Mouse (Mus musculus) thymus, postnatal 36 days (tissue): ENCODE measurements around the gene Cryz.
"Not testable (repeated sequence)": the region's sequence is repeated elsewhere in the genome, so short reads cannot be mapped to it uniquely, and the experiment has no call there.

Experiments used
- DNase-seq, 2 experiments: peaks; one replicate each; pipeline ENCODE4 v3.0.0; 2022; ENCODE audit warnings: mixed read lengths in 2 of 2

Cryz gene

DNA sequence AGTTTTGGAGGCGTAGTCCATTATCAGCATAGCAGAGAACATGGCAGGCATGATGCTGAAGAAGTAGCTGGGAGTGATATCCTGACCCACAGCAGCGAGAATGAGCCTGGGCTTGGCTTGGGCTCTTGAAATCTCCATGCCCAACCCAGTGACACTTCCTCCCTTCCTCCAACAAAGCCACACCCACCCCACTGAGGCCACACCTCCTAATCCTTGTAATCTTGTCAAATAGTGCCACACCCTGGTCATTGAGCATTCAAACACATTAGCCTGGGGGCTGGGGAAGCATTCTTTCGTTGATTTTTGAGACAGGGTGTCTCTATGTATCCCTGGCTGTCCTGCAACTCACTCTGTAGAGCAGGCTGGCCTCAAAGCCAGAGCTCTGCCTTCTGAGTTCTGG lies 15.4 kb downstream of the Cryz start:
- no peak for DNase-seq

DNA sequence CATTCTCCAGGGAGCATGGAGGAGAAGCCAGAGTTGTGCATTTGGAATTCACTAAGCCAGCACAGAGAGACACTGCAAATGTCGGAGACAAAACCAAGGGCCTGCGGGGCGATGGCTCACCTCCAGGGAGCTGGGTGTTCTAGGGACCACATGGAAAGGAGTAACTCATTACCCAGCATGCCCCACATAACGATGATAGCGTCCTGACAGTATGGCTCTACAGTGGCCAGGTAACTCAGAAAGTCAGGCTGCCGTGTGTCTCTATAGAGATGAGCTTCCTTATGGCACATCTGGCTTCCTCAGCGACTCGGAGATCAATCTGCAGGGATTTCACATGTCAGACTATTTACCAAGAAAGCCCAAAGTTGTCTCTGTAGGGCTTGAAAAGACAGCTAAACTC lies 18.3 kb downstream of the Cryz start:
- DNase-seq, result no peak

DNA sequence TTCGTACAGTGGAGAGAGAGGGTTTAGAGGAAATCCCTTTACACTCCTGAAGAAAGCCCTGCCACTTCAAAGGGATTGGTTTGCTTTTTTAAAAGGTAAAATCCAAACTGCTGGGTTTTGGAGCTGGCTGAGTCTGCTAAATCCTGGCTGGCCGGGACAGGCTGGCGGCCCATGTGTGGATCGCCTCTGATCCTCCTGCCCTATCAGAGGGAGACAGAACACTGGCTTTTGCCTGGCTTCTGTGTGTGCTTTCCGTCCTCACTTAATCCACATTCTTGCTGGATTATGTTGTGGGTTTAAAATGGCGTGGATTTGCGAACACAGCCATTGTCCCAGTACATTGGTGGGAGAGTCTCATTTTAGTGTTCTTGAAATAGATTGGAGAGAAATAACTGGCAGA lies 18.8 kb downstream of the Cryz start:
- DNase-seq, result no peak

DNA sequence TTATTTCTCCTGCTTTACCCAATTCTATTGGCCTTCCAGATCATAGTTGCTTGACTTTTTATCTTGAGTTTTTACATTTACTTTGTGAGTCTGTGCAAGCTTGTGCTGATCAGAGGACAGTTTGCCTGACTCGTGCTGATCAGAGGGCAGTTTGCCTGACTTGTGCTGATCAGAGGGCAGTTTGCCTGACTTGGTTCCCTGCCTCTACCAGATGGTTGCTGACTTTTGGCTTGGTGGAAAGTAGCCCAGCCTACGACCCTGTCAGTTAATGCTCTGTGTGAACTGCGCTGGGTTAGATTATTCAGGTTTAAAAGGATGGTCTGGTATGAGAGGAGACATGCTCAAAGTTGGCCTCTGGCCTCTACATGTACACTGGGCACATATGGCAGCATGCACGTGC lies 19.6 kb downstream of the Cryz start:
- no peak for DNase-seq

DNA sequence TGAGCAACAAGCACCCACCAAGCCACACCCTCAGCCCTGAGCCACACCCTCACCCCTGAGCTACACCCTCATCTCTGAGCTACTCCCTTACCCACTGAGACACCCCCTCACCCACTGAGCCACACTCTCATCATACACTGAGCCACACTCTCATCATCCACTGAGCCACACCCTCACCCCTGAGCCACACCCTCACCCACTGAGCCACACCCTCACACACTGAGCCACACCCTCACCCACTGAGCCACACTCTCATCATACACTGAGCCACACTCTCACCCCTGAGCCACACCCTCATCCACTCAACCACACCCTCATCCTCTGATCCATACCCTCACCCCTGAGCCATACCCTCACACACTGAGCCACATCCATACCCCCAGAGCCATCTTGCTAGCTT lies 31.8 kb downstream of the Cryz start:
- DNase-seq, result no peak

DNA sequence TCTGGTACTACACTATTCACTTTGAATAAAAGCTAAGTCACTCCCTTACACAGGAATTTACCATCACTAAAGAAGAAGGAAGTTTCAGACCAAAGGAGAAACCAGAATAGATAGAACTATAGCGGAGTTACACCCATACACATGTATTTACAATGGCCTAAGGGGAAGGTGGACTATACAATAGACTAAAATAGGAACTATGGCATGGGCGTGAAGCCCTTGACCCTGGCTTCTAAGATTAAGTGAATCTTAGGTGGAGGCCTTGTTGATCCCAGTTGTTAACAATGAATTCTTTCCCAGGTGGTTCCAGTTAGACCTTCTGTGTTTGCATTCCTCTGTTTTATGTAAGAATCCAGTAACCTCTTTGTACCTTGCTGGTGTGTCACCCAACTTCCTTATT lies 34.8 kb downstream of the Cryz start:
- not testable (repeated sequence) for DNase-seq

DNA sequence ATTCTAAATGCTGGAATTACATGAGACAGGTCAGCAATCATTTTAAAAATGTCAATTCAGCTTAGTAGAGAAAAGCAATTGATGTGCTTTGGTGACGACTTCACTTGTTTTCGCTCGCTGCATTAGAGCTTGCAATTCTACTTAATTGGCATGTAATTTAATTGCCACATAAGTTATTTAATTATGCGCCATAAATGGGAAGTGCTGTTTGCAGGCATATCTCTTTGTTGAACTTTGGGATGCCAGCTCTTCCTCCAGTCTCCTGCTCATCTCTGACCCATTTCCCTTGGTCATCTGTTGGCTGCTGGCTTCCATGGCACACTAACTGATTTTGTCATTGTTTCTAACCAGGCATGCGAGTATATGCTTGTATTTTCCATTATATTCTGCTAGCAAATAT lies 36.6 kb downstream of the Cryz start:
- no peak for DNase-seq

DNA sequence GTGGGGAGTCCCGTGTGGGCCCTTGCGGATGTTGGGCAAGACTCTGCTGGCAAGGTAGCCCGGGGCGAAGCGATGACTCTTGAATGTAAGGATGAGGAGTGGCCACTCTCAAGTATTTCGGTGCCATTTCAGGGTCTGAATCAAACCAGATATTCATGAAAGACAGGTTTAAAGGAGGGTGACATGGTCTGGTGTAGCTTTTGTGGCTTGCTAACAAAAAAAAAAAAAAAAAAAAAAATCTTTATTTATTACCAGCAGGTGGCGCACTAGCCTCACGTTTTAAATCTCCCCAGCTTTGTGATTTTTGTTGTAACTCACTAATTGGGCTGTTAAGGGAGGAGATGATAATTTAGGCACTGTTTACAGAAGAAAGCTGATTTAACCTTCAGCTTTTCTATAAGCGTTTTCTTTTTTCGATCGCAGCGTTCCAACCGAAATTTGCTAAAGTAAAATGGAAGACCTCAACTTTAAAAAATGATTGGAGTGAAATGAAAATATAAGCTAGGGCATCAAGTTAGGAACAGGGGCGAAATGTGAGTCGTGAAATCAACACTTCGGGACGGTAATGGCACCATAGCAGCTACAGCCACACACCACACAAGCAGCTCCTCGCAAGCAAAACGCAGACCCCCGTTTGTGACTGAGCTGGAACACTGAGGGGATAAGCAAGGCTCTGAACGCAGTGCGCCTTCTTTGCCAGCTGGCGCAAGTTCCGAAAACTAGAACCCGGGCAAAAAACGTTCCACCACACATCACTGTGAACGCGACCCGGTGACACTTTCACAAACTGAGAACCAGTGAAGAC lies 50.3 kb downstream of the Cryz start:
- DNase-seq, result no peak

DNA sequence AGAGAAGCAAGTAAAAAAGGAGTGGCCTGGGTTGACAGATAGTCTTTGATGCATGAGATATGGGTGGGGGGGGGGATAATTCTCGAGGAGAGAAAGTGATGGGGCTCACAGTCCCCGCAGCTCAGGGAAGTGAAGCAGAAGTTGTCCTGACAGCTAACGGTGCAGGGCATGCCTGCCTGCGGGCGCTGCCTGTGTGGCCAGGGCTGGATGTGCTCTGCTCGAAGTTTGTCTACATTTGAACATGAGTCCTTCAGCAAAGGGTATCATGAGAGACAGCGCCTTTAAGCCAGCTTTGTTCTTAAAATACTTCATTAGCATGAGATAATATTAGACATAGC lies 50.9 kb downstream of the Cryz start:
- no peak for DNase-seq

DNA sequence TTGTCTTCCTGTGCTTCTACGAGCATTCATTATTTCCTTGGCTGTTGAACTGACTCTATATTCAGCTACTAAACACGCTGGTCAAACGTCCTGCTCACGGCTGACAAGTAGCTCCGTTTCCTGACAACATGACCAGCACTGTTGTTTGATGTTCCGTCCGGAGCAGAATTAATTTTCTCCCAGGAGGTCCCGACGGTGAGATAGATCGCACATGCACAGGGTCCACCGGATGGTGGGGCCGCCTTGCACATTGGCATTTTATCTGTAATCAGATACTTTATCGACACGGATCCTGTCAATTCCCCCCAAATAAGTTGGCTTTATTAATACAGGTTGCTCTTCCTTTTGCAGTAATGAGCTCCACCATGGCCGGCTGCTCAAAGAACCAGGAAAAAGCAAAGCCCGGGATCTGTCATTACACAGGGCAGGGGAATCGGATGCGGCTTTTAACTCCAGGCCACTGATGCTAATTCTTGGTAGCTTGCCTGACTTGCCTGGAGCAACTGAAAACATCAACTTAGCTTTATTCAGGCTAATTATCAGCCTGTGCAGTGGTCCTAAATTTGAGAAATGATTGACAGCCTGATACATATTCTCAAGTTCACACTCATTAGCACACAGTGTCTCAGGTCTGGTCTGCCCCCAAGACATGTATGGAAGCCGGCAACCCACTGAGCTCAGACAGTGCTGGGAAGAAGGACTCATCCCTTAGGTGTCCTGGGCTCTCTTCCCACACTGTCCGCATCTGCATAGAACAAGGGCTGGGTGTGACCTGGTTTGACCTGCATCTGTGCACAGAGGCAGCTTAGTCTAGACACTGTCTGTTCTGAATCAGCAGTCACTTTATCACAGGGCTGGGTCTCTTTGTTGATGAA lies 53.1 kb downstream of the Cryz start:
- no peak for DNase-seq

DNA sequence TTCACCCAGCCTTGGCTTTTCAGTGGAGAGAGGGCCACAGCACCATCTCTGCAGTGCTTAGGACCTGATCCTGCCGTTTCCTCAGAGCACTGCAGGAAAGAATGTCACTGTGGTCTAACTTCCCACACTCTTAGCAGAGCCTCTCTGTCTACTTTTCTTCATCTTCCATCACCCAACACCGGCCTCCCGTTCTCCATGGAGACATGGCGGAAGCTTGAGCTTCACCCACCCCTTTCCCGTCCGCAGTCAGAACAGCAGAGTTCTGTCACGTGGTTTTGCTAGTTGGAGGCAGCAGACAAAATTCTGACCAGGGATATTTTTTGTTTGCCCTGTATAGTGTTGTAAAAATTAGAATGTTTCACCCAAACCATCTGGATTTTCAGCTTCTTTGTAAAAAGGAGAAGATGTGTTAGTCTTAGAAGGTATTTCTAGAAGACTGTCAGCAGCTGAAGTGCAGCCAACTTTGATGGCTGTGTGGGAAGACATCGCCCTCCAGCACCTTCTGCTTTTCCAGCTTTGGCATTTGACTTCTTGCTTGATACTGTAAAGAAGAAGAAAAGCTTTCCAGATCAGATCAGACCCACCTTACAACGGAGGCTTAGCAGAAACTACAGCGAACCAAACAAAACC lies 54.8 kb downstream of the Cryz start:
- no peak for DNase-seq

DNA sequence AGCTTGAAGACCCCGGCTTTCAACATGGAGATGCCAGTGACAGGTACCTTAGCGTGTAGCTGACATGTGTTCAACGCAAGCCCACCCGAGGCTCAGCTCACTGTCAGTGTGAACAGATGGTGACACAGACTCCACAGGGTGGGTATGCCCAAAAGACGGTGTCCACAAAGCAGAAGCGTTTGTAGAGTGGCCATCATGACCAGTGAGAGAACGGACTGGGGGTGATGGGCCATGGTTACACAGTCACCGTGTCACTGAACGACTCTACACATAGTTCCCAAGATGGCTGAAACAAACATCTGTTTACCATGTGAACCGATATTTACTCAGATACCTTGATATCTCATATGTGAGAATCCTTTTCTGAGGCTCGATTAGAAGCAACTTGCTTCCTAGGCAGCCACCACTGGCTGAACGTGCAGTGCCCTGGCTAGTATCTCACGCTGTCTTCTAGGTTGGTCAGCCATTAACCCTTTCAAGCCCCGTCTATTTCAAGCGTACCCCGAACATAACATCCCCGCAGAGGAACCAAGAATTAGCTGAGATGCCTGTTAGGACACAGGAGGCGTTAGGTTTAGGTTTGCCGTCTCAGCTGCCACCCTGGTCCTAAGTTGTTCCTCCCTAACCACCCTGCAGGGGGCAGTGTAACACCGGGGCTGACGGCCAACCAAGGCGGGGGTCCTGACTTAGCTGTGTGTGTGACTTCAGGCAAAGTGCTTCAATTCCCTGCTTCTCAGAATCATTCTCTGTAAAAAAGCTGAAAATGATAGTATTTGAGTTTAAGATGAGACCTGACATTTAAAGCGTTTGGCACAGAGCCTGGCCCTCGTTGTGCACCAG lies 56.3 kb downstream of the Cryz start:
- DNase-seq, result peak; percentile 61 to 64

DNA sequence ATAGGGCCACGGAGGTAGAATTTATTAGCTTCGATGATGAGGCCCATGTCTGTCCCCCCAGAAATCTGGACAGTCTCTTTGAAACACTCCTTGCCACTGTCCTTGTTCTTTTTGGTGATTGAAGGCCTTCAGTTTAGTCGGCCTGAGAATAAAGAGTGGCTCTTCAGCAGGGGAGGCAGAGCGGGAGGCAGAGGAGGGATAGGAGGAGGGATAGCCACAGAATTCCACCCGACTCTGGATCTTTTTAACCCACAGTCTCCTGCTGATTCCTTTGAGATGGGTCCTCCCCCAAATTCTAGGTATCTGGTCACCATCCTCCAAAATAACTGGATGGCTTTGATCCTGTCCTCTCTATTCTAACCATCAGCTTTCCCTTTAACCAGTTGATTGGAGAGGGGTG lies 56.9 kb downstream of the Cryz start:
- no peak for DNase-seq

DNA sequence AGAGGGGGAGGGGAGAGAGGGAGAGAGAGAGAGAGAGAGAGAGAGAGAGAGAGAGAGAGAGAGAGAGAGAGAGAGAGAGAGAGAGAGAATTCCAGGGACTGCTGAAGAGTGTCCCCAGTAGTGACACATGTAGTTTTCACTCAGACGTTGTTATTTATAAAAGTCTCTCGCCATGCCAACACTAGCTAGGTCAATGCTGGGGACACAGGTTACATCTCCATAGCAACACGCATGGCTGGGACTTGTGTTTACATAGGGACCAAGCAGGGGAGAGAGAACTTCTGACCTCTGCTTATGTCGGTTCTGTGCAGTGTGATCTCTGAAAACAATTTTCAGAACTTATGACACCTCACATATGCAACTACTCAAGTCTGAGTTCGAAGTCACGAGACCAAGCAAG lies 57.8 kb downstream of the Cryz start:
- DNase-seq, result no peak

DNA sequence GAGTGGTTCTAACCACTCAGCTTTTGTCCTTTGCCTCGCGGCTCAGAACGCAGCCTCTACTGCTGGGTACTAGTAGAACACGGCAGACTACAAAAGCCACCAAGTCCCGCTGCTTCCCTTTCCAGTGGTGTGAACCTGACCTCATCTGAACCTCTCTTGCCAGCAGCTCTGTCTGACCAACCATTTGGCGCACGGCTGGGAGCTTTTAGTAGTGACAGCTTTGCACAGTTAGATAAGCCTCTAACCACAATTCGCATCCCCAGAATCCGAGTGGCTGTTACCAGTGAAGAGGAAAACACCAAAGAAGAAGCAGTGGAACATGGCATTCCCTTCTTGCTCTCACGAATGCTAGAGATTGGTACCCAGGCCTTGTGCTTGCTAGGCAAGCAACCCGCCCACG lies 58.4 kb downstream of the Cryz start:
- no peak for DNase-seq

DNA sequence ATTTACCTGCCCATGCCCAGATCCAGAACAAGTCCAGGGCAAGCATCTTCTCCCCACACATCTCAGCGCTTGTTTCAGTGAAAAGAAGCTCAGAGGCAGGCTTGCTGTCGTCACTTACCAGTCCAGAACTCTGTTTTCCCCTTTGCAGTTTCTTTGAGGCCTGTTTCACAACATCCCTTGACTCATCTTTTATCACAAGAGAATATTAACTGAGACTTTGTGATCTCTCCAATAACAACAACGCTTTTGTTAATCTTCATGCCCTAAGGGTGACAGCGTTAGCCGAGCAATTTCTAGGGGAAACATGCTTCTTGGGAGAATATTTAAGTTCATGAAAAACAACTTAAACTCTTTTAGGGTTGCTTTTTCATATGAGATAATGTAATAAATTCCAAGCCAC lies 59.2 kb downstream of the Cryz start:
- DNase-seq, result no peak

DNA sequence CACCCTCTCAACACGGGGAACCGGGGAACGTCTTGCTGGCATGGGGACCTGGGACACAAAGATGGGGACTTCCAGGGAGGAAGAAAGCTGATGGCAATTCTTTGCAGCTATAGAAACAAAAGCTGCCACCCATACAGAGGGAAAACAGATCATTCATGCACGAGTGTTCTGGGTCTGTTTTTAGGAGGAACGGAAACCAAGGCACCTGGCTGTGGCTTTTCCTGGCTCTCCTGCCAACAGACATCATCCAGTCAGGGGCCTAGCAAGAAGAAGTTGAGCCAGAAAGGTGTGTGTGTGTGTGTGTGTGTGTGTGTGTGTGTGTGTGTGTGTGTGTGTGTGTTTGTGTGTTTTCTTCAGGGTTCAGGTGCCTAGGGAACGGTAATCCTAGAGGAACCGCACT lies 67.0 kb downstream of the Cryz start, which contains the start of gene Erich3:
TSS of gene Erich3 (plus strand) at position 315 of the 400 bp plus-strand sequence.
- peak in 1 of 2 experiments; percentile 24 for DNase-seq

DNA sequence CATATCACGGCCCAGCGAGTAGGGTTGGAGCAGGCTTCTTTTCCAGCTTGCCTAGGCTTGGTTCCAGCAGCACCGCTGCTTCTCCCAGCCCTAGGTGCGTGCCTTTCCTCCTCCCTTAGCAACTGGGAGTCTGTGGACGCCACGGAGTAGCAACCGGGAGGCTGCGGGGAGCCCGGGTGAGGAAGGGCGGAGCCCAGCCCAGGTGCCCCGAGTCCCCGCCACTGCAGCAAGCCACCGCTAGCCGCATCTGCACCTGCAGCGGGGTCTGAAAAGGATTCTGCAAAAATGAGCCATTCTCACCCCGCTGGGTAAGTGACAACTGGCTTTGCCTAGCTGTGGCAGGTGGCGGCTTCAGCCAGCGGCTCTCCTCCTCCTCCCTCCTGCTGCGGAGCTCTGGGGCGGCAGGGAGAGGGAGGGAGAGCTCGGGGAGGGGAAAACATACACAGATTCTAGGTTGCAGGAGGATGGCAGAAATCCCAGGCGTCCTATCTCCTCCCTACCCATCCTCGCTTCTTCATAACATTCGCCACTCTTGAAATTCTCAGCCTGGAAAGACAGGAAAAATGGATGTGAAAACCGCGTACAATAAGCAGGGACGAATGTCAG lies 67.6 kb downstream of the Cryz start:
- peak; percentile 67 to 83 for DNase-seq

DNA sequence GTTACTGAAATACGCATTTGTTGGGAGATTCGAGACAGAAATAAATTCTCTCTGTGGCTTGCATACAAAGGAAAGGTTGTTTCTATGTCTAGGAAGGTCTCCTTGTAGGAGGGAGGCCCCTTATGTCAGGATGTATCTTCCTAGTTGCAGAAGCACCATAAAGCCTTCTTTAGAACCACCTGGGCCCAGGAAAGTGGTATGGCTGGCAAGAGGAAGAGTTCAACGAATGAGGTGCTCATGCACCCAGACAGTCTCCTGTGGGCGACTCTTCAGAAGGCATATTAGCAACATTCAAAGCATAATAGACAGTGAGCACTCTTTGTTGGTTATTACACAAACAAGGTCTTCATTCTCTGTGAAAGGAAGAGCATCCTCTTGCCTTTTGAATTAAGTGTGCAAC lies 68.1 kb downstream of the Cryz start:
- DNase-seq, result no peak

DNA sequence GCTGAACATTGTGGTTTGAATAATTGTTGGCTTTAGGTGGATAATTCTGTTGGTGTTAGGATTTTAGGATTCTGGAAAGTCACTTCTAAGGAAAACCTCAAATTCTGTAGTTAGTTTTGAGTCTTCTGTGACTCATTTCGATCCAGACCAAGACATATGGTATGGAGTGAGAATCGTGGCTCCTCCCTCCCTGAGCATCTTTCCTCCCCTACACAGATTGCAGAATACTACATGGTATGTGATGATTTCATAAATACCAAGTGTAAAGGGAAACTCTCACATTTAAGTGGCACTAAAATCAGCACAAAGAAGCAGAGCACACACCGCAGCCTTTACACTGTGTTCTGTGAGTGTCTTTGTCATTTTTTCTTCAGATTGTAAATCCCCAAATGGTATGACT lies 72.0 kb downstream of the Cryz start:
- DNase-seq, result no peak

DNA sequence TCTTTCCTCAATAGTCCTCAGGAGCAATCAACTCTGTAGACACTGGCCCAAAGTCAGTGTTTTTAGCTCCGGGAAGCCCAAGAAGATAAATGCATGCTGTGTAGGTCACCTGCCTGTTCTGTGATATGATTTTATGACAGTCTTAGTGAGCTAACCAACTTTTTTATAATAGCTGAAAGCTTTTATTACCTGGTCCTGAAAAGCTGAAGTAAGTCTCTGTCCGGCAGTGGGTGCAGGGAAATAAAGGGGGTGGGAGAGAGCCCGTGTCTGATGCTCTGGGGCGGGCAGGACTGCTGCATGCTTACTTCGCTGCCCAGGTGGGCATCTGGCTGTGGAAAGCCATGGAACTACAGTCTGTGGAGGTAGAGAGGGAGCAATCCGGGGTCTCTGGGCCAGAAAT lies 74.1 kb downstream of the Cryz start:
- no peak for DNase-seq

DNA sequence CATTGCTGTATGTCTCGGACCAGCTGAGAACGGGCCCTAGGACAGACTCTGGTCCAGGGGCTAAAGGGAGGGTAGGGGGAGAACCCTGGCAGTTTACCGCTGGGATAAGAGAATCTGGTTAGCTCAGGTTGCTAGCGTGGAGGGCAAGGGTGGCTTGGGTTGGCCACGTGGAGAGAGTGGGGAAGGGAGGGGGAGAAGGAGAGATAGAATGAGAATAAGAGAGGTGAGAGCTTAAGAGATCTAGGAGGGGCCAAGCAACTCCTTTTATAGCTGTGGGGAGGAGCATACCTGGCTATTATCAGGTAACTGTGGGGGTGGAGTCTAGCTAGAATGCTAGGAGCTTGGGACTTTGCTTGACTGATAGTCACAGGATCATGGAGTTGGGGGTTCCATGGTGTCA lies 74.5 kb downstream of the Cryz start:
- DNase-seq, result no peak
